Mouse (Mus musculus): ENCODE measurements around the gene Hap1. TPM values are rescaled to one million over a fixed set of nuclear protein-coding genes. Genes with fewer than 3 reads are reported as not detected.
A peak's percentile ranks its signal among the peaks of the same experiment; 100 is the strongest.

Gene Hap1
- polyA plus RNA-seq, 1 experiment from 2014 or later: 105 TPM

- DNase-seq (ENCODE audit: low spot score) (no peak), ATAC-seq (ENCODE audit: low FRiP score) (no peak)
- Histone ChIP-seq H3K4me3 (replicated peaks; ENCODE audit: low read length) (no peak overlapping the region), H3K4me2 (replicated peaks) (no peak overlapping the region), H3K9me3 (ENCODE audit: control insufficient read depth, low read length) (no peaks in the 10 kb centered on the region), H3K4me1 (replicated peaks; ENCODE audit: control insufficient read depth, insufficient read depth, low read length) (peaks cover 28% of the 10 kb centered on the region), H3K27ac (no peak overlapping the region), H3K36me3 (replicated peaks; ENCODE audit: control insufficient read depth, insufficient read depth) (no peaks in the 10 kb centered on the region), H3K9ac (no peak overlapping the region), H3K27me3 (ENCODE audit: control insufficient read depth, insufficient read depth, low read length) (no peaks in the 10 kb centered on the region)
- 79% methylated on average over 7 of the region's 7 CpGs for WGBS
These were observed 36.0 kb upstream of the Hap1 start for GRCm38 (mm10) chr11:100391884-100392345.

GRCm38 (mm10) chr11:100391081-100391883 lies 35.4 kb upstream of the Hap1 start:
- no peak overlapping the region for H3K4me2 ChIP-seq (replicated peaks)
- no peak overlapping the region for H3K27ac ChIP-seq
- H3K27me3 ChIP-seq (ENCODE audit: control insufficient read depth, insufficient read depth, low read length): no peaks in the 10 kb centered on the region
- ATAC-seq (ENCODE audit: low FRiP score) (0 out of 2 replicates have a peak, but pooled peaks have one; percentile 36), DNase-seq (ENCODE audit: low spot score) (peak; percentile 33)
- peaks cover 22% of the 10 kb centered on the region for H3K4me1 ChIP-seq (replicated peaks; ENCODE audit: control insufficient read depth, insufficient read depth, low read length)
- H3K36me3 ChIP-seq (replicated peaks; ENCODE audit: control insufficient read depth, insufficient read depth): no peaks in the 10 kb centered on the region
- H3K4me3 ChIP-seq (replicated peaks; ENCODE audit: low read length): no peak overlapping the region
- WGBS: 61% methylated on average over 9 of the region's 9 CpGs
- H3K9me3 ChIP-seq (ENCODE audit: control insufficient read depth, low read length): no peaks in the 10 kb centered on the region
- no peak overlapping the region for H3K9ac ChIP-seq

GRCm38 (mm10) chr11:100389931-100390445 lies 34.1 kb upstream of the Hap1 start:
- peak overlapping the region; percentile 18; the same call in 1 of the 2 replicates for H3K27ac ChIP-seq
- H3K9me3 ChIP-seq (ENCODE audit: control insufficient read depth, low read length): no peaks in the 10 kb centered on the region
- DNase-seq (ENCODE audit: low spot score) (no peak), ATAC-seq (ENCODE audit: low FRiP score) (no peak)
- no peak overlapping the region for H3K9ac ChIP-seq
- peaks cover 10% of the 10 kb centered on the region; the same call in 1 of the 2 replicates for H3K4me1 ChIP-seq (replicated peaks; ENCODE audit: control insufficient read depth, insufficient read depth, low read length)
- no peaks in the 10 kb centered on the region for H3K27me3 ChIP-seq (ENCODE audit: control insufficient read depth, insufficient read depth, low read length)
- H3K36me3 ChIP-seq (replicated peaks; ENCODE audit: control insufficient read depth, insufficient read depth): peaks cover 12% of the 10 kb centered on the region
- WGBS: 32% methylated on average over 8 of the region's 8 CpGs
- H3K4me3 ChIP-seq (replicated peaks; ENCODE audit: low read length): no peak overlapping the region
- H3K4me2 ChIP-seq (replicated peaks): no peak overlapping the region

GRCm38 (mm10) chr11:100388588-100388987 lies 32.7 kb upstream of the Hap1 start:
- Histone ChIP-seq H3K36me3 (replicated peaks; ENCODE audit: control insufficient read depth, insufficient read depth) (peaks cover 26% of the 10 kb centered on the region), H3K4me3 (replicated peaks; ENCODE audit: low read length) (no peak overlapping the region), H3K27ac (no peak overlapping the region), H3K9me3 (ENCODE audit: control insufficient read depth, low read length) (no peaks in the 10 kb centered on the region), H3K9ac (no peak overlapping the region), H3K27me3 (ENCODE audit: control insufficient read depth, insufficient read depth, low read length) (no peaks in the 10 kb centered on the region), H3K4me1 (replicated peaks; ENCODE audit: control insufficient read depth, insufficient read depth, low read length) (0 out of 2 replicates have a peak, but pooled peaks cover 6% of the 10 kb centered on the region), H3K4me2 (replicated peaks) (no peak overlapping the region)
- ATAC-seq (ENCODE audit: low FRiP score) (no peak), DNase-seq (ENCODE audit: low spot score) (no peak)
- WGBS: 85% methylated on average over 6 of the region's 6 CpGs

GRCm38 (mm10) chr11:100387589-100388375 lies 31.9 kb upstream of the Hap1 start:
- Histone ChIP-seq H3K9me3 (ENCODE audit: control insufficient read depth, low read length) (no peaks in the 10 kb centered on the region), H3K4me2 (replicated peaks) (no peak overlapping the region), H3K4me1 (replicated peaks; ENCODE audit: control insufficient read depth, insufficient read depth, low read length) (0 out of 2 replicates have a peak, but pooled peaks cover 6% of the 10 kb centered on the region), H3K9ac (no peak overlapping the region; the same call in 1 of the 2 replicates), H3K27me3 (ENCODE audit: control insufficient read depth, insufficient read depth, low read length) (no peaks in the 10 kb centered on the region), H3K4me3 (replicated peaks; ENCODE audit: low read length) (no peak overlapping the region), H3K36me3 (replicated peaks; ENCODE audit: control insufficient read depth, insufficient read depth) (peaks cover 34% of the 10 kb centered on the region), H3K27ac (no peak overlapping the region)
- no peak for ATAC-seq (ENCODE audit: low FRiP score)
- DNase-seq (ENCODE audit: low spot score): no peak
- WGBS: 47% methylated on average over 14 of the region's 14 CpGs

- ATAC-seq (ENCODE audit: low FRiP score) (no peak), DNase-seq (ENCODE audit: low spot score) (no peak)
- Histone ChIP-seq H3K27ac (no peak overlapping the region), H3K4me1 (replicated peaks; ENCODE audit: control insufficient read depth, insufficient read depth, low read length) (0 out of 2 replicates have a peak, but pooled peaks cover 6% of the 10 kb centered on the region), H3K27me3 (ENCODE audit: control insufficient read depth, insufficient read depth, low read length) (no peaks in the 10 kb centered on the region), H3K36me3 (replicated peaks; ENCODE audit: control insufficient read depth, insufficient read depth) (peaks cover 41% of the 10 kb centered on the region), H3K4me2 (replicated peaks) (no peak overlapping the region), H3K9me3 (ENCODE audit: control insufficient read depth, low read length) (no peaks in the 10 kb centered on the region), H3K4me3 (replicated peaks; ENCODE audit: low read length) (no peak overlapping the region), H3K9ac (no peak overlapping the region)
- WGBS: 88% methylated on average over 6 of the region's 6 CpGs
These were observed 31.2 kb upstream of the Hap1 start for GRCm38 (mm10) chr11:100387111-100387510.

GRCm38 (mm10) chr11:100386586-100386985 lies 30.7 kb upstream of the Hap1 start:
- H3K36me3 ChIP-seq (replicated peaks; ENCODE audit: control insufficient read depth, insufficient read depth): peaks cover 46% of the 10 kb centered on the region
- WGBS: 50% methylated on average over 5 of the region's 5 CpGs
- H3K9me3 ChIP-seq (ENCODE audit: control insufficient read depth, low read length): no peaks in the 10 kb centered on the region
- ATAC-seq (ENCODE audit: low FRiP score): no peak
- H3K27me3 ChIP-seq (ENCODE audit: control insufficient read depth, insufficient read depth, low read length): no peaks in the 10 kb centered on the region
- DNase-seq (ENCODE audit: low spot score): no peak
- no peak overlapping the region for H3K4me2 ChIP-seq (replicated peaks)
- 0 out of 2 replicates have a peak, but pooled peaks cover 6% of the 10 kb centered on the region for H3K4me1 ChIP-seq (replicated peaks; ENCODE audit: control insufficient read depth, insufficient read depth, low read length)
- H3K4me3 ChIP-seq (replicated peaks; ENCODE audit: low read length): no peak overlapping the region
- H3K27ac ChIP-seq: no peak overlapping the region
- H3K9ac ChIP-seq: no peak overlapping the region

GRCm38 (mm10) chr11:100385016-100385415 lies 29.1 kb upstream of the Hap1 start:
- H3K9me3 ChIP-seq (ENCODE audit: control insufficient read depth, low read length): no peaks in the 10 kb centered on the region
- H3K27ac ChIP-seq: no peak overlapping the region
- ATAC-seq (ENCODE audit: low FRiP score) (no peak), DNase-seq (ENCODE audit: low spot score) (no peak)
- H3K4me3 ChIP-seq (replicated peaks; ENCODE audit: low read length): no peak overlapping the region
- H3K4me2 ChIP-seq (replicated peaks): no peak overlapping the region
- no peak overlapping the region for H3K9ac ChIP-seq
- 0 out of 2 replicates have a peak, but pooled peaks cover 6% of the 10 kb centered on the region for H3K4me1 ChIP-seq (replicated peaks; ENCODE audit: control insufficient read depth, insufficient read depth, low read length)
- 87% methylated on average over 3 of the region's 3 CpGs for WGBS
- H3K36me3 ChIP-seq (replicated peaks; ENCODE audit: control insufficient read depth, insufficient read depth): peaks cover 61% of the 10 kb centered on the region
- H3K27me3 ChIP-seq (ENCODE audit: control insufficient read depth, insufficient read depth, low read length): no peaks in the 10 kb centered on the region

- ATAC-seq (ENCODE audit: low FRiP score): no peak
- H3K27ac ChIP-seq: no peak overlapping the region
- 76% methylated on average over 6 of the region's 6 CpGs for WGBS
These were observed 26.8 kb upstream of the Hap1 start for GRCm38 (mm10) chr11:100382682-100383081.

More at GRCm38 (mm10) chr11:100382682-100383081, 26.8 kb upstream of the Hap1 start:
- H3K9ac ChIP-seq: no peak overlapping the region
- peaks cover 84% of the 10 kb centered on the region for H3K36me3 ChIP-seq (replicated peaks; ENCODE audit: control insufficient read depth, insufficient read depth)
- H3K4me1 ChIP-seq (replicated peaks; ENCODE audit: control insufficient read depth, insufficient read depth, low read length): no peaks in the 10 kb centered on the region
- no peak overlapping the region for H3K4me3 ChIP-seq (replicated peaks; ENCODE audit: low read length)
- H3K9me3 ChIP-seq (ENCODE audit: control insufficient read depth, low read length): no peaks in the 10 kb centered on the region
- DNase-seq (ENCODE audit: low spot score): no peak
- H3K4me2 ChIP-seq (replicated peaks): no peak overlapping the region
- H3K27me3 ChIP-seq (ENCODE audit: control insufficient read depth, insufficient read depth, low read length): no peaks in the 10 kb centered on the region

Data from hindbrain, embryonic 14.5 days (tissue).